Mouse (Mus musculus): Measurements from ENCODE around the gene Gm10061. TPM values are rescaled to one million over a fixed set of nuclear protein-coding genes. Genes with fewer than 3 reads are reported as not detected.
"Not testable (repeated sequence)": the region's sequence is repeated elsewhere in the genome, so short reads cannot be mapped to it uniquely, and the experiment has no call there.

Gene Gm10061
- not detected for polyA plus RNA-seq (2012; fragmentation: generic; extraction: Trizol)
- long read RNA-seq, experiment 1: 0 reads
- long read RNA-seq, experiment 2: 0 reads

- Histone ChIP-seq H3K79me3 (ENCODE audit: low read depth) (no peaks in the 10 kb centered on the region), H3K4me3 (ENCODE audit: insufficient read depth, poor library complexity, severe bottlenecking) (no peak within 1 kb of the TSS)
- TF ChIP-seq MAX (IDR thresholded peaks at IDR 0.05) (no peak), MYOG (IDR thresholded peaks at IDR 0.05; ENCODE audit: control insufficient read depth, extremely low read depth, insufficient read length) (no peak), USF1 (IDR thresholded peaks at IDR 0.05; ENCODE audit: low read depth) (no peak), MYOD1 (IDR thresholded peaks at IDR 0.05; ENCODE audit: control insufficient read depth, insufficient read length, low read depth) (no peak), FOSL1 (IDR thresholded peaks at IDR 0.05; ENCODE audit: insufficient read depth, low read length, poor library complexity, severe bottlenecking) (no peak), CTCF (IDR thresholded peaks at IDR 0.05; ENCODE audit: control insufficient read depth, insufficient read depth, insufficient read length) (no peak), CEBPB (IDR thresholded peaks at IDR 0.05; ENCODE audit: low read depth) (no peak)
Measured at GRCm38 (mm10) chr16:89150786-89151185, at the start of gene Gm10061. Gm10061 (plus strand) TSS chr16:89151086.

GRCm38 (mm10) chr16:89140551-89140950 is 10.3 kb upstream of the Gm10061 start, which contains the start of gene Gm6358:
Gm6358 (plus strand) TSS chr16:89140851.
- TF ChIP-seq USF1 (IDR thresholded peaks at IDR 0.05; ENCODE audit: low read depth): no peak
- no peak for TF ChIP-seq MAX (IDR thresholded peaks at IDR 0.05)
- TF ChIP-seq MYOD1 (IDR thresholded peaks at IDR 0.05; ENCODE audit: control insufficient read depth, insufficient read length, low read depth): no peak
- no peak for TF ChIP-seq MYOG (IDR thresholded peaks at IDR 0.05; ENCODE audit: control insufficient read depth, extremely low read depth, insufficient read length)
- TF ChIP-seq FOSL1 (IDR thresholded peaks at IDR 0.05; ENCODE audit: insufficient read depth, low read length, poor library complexity, severe bottlenecking): no peak
- no peak for TF ChIP-seq CTCF (IDR thresholded peaks at IDR 0.05; ENCODE audit: control insufficient read depth, insufficient read depth, insufficient read length)
- no peak for TF ChIP-seq CEBPB (IDR thresholded peaks at IDR 0.05; ENCODE audit: low read depth)
- no peaks in the 10 kb centered on the region for H3K79me2 ChIP-seq (ENCODE audit: control insufficient read depth, insufficient read depth)
- no peak within 1 kb of the TSS for H3ac ChIP-seq (ENCODE audit: control insufficient read depth, insufficient read length, low read depth)
- no peak within 1 kb of the TSS for H3K4me3 ChIP-seq (ENCODE audit: insufficient read depth, poor library complexity, severe bottlenecking)
- no peaks in the 10 kb centered on the region for H3K27me3 ChIP-seq (ENCODE audit: control insufficient read depth, insufficient read depth, insufficient read length)
- H3K36me3 ChIP-seq (ENCODE audit: control insufficient read depth, insufficient read depth): no peaks in the 10 kb centered on the region
- no peaks in the 10 kb centered on the region for H3K79me3 ChIP-seq (ENCODE audit: low read depth)

More at GRCm38 (mm10) chr16:89150786-89151185, at the start of gene Gm10061:
- H3K36me3 ChIP-seq (ENCODE audit: control insufficient read depth, insufficient read depth): no peaks in the 10 kb centered on the region
- no peaks in the 10 kb centered on the region for H3K27me3 ChIP-seq (ENCODE audit: control insufficient read depth, insufficient read depth, insufficient read length)
- no peak within 1 kb of the TSS for H3ac ChIP-seq (ENCODE audit: control insufficient read depth, insufficient read length, low read depth)
- H3K79me2 ChIP-seq (ENCODE audit: control insufficient read depth, insufficient read depth): no peaks in the 10 kb centered on the region

GRCm38 (mm10) chr16:89157652-89158051 is 6.8 kb downstream of the Gm10061 start, which contains the start of gene Gm9789:
Gm9789 (plus strand) TSS chr16:89157952.
- no peaks in the 10 kb centered on the region for H3K36me3 ChIP-seq (ENCODE audit: control insufficient read depth, insufficient read depth)
- H3ac ChIP-seq (ENCODE audit: control insufficient read depth, insufficient read length, low read depth): no peak within 1 kb of the TSS
- H3K4me3 ChIP-seq (ENCODE audit: insufficient read depth, poor library complexity, severe bottlenecking): no peak within 1 kb of the TSS
- no peaks in the 10 kb centered on the region for H3K27me3 ChIP-seq (ENCODE audit: control insufficient read depth, insufficient read depth, insufficient read length)
- no peak for TF ChIP-seq MYOD1 (IDR thresholded peaks at IDR 0.05; ENCODE audit: control insufficient read depth, insufficient read length, low read depth)
- no peak for TF ChIP-seq CEBPB (IDR thresholded peaks at IDR 0.05; ENCODE audit: low read depth)
- no peak for TF ChIP-seq MAX (IDR thresholded peaks at IDR 0.05)
- TF ChIP-seq FOSL1 (IDR thresholded peaks at IDR 0.05; ENCODE audit: insufficient read depth, low read length, poor library complexity, severe bottlenecking): no peak
- no peak for TF ChIP-seq MYOG (IDR thresholded peaks at IDR 0.05; ENCODE audit: control insufficient read depth, extremely low read depth, insufficient read length)
- TF ChIP-seq USF1 (IDR thresholded peaks at IDR 0.05; ENCODE audit: low read depth): no peak
- no peaks in the 10 kb centered on the region for H3K79me3 ChIP-seq (ENCODE audit: low read depth)
- H3K79me2 ChIP-seq (ENCODE audit: control insufficient read depth, insufficient read depth): no peaks in the 10 kb centered on the region

- H3K4me3 ChIP-seq (ENCODE audit: insufficient read depth, poor library complexity, severe bottlenecking); H3K79me3 ChIP-seq (ENCODE audit: low read depth); H3K36me3 ChIP-seq (ENCODE audit: control insufficient read depth, insufficient read depth); H3ac ChIP-seq (ENCODE audit: control insufficient read depth, insufficient read length, low read depth); H3K79me2 ChIP-seq (ENCODE audit: control insufficient read depth, insufficient read depth); H3K27me3 ChIP-seq (ENCODE audit: control insufficient read depth, insufficient read depth, insufficient read length): not testable (repeated sequence)
Measured at GRCm38 (mm10) chr16:89169190-89169589, 18.3 kb downstream of the Gm10061 start, which contains the start of gene Gm7735. Gm7735 (plus strand) TSS chr16:89169490.

- H3K4me3 ChIP-seq (ENCODE audit: insufficient read depth, poor library complexity, severe bottlenecking): no peak within 1 kb of the TSS
- H3K79me3 ChIP-seq (ENCODE audit: low read depth): no peaks in the 10 kb centered on the region
Measured at GRCm38 (mm10) chr16:89174435-89174834, 23.5 kb downstream of the Gm10061 start, which contains the start of gene 1110057P08Rik. 1110057P08Rik (plus strand) TSS chr16:89174735.

GRCm38 (mm10) chr16:89188621-89189020 is 37.7 kb downstream of the Gm10061 start:
- Histone ChIP-seq H3K4me3 (ENCODE audit: insufficient read depth, poor library complexity, severe bottlenecking) (no peak overlapping the region), H3K79me2 (ENCODE audit: control insufficient read depth, insufficient read depth) (no peaks in the 10 kb centered on the region), H3K27me3 (ENCODE audit: control insufficient read depth, insufficient read depth, insufficient read length) (no peaks in the 10 kb centered on the region), H3ac (ENCODE audit: control insufficient read depth, insufficient read length, low read depth) (no peak overlapping the region), H3K36me3 (ENCODE audit: control insufficient read depth, insufficient read depth) (no peaks in the 10 kb centered on the region), H3K79me3 (ENCODE audit: low read depth) (no peaks in the 10 kb centered on the region)
- no peak for TF ChIP-seq CTCF (IDR thresholded peaks at IDR 0.05; ENCODE audit: control insufficient read depth, insufficient read depth, insufficient read length)
- TF ChIP-seq MYOG (IDR thresholded peaks at IDR 0.05; ENCODE audit: control insufficient read depth, extremely low read depth, insufficient read length): no peak
- no peak for TF ChIP-seq MAX (IDR thresholded peaks at IDR 0.05)
- TF ChIP-seq USF1 (IDR thresholded peaks at IDR 0.05; ENCODE audit: low read depth): no peak
- no peak for TF ChIP-seq FOSL1 (IDR thresholded peaks at IDR 0.05; ENCODE audit: insufficient read depth, low read length, poor library complexity, severe bottlenecking)
- TF ChIP-seq CEBPB (IDR thresholded peaks at IDR 0.05; ENCODE audit: low read depth): no peak
- TF ChIP-seq MYOD1 (IDR thresholded peaks at IDR 0.05; ENCODE audit: control insufficient read depth, insufficient read length, low read depth): no peak

More at GRCm38 (mm10) chr16:89174435-89174834, 23.5 kb downstream of the Gm10061 start, which contains the start of gene 1110057P08Rik:
- TF ChIP-seq CTCF (IDR thresholded peaks at IDR 0.05; ENCODE audit: control insufficient read depth, insufficient read depth, insufficient read length): no peak
- TF ChIP-seq USF1 (IDR thresholded peaks at IDR 0.05; ENCODE audit: low read depth): no peak
- TF ChIP-seq MYOG (IDR thresholded peaks at IDR 0.05; ENCODE audit: control insufficient read depth, extremely low read depth, insufficient read length): no peak
- TF ChIP-seq MAX (IDR thresholded peaks at IDR 0.05): no peak
- no peak for TF ChIP-seq MYOD1 (IDR thresholded peaks at IDR 0.05; ENCODE audit: control insufficient read depth, insufficient read length, low read depth)
- TF ChIP-seq CEBPB (IDR thresholded peaks at IDR 0.05; ENCODE audit: low read depth): no peak
- no peak for TF ChIP-seq FOSL1 (IDR thresholded peaks at IDR 0.05; ENCODE audit: insufficient read depth, low read length, poor library complexity, severe bottlenecking)
- Histone ChIP-seq H3K36me3 (ENCODE audit: control insufficient read depth, insufficient read depth) (no peaks in the 10 kb centered on the region), H3K27me3 (ENCODE audit: control insufficient read depth, insufficient read depth, insufficient read length) (no peaks in the 10 kb centered on the region), H3ac (ENCODE audit: control insufficient read depth, insufficient read length, low read depth) (no peak within 1 kb of the TSS), H3K79me2 (ENCODE audit: control insufficient read depth, insufficient read depth) (no peaks in the 10 kb centered on the region)
